ENCODE assay signal across 36 mouse cellular contexts in the genomic region with DNA sequence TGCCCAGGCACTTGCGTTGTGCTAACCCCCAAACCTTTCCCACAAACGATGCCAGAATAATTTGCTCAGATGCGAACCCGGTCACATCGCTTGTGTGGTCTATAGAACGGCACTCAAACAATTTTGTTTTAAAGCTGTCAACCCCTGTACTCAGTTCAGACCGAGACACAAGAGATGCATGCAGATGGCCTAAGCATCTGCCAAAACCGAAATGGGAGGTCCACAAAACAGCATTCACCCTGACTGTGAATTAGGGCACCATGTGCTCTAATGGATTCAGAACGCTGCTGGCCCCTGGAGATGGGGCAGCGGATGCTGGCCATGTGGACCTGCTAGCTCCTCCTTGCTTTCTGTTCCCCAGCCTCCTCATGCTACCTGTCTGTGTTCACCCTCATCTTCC. TPM values are rescaled to one million over a fixed set of nuclear protein-coding genes. Genes with fewer than 3 reads are reported as not detected.
DNase-seq lines count a peak whose midpoint lies in the region; ATAC-seq and TF ChIP-seq lines count a peak whose summit lies in the region.
"Had no signal": no experiment of that assay in that cellular context is flagged by ENCODE, and none has a peak within 500 bp of the region (broad histone marks: within the 10 kb centered on the region; RNA-seq: fewer than 3 reads in every experiment).

No protein-coding gene starts in this region.

- no peak overlapping the region for H3K4me2 ChIP-seq in forebrain, embryonic 14.5 days (ENCODE audit: low read length)
- no peak overlapping the region for H3K4me2 ChIP-seq in forebrain, embryonic 11.5 days (ENCODE audit: low read depth, low read length, severe bottlenecking)
- no peak overlapping the region for H3K4me2 ChIP-seq in neural tube, embryonic 13.5 days
- H3K4me2 ChIP-seq in lung, postnatal 0 days (replicated peaks; ENCODE audit: low read depth, low read length), result no peak overlapping the region
- H3K4me2 ChIP-seq: embryonic facial prominence, embryonic 15.5 days; heart, embryonic 11.5 days; kidney, embryonic 15.5 days; stomach, embryonic 15.5 days had no signal

- H3K4me3 ChIP-seq in forebrain, embryonic 14.5 days (ENCODE audit: low read depth, low read length), result no peak overlapping the region
- no peak overlapping the region for H3K4me3 ChIP-seq in forebrain, embryonic 11.5 days (ENCODE audit: low read depth, low read length)
- H3K4me3 ChIP-seq in neural tube, embryonic 13.5 days, result no peak overlapping the region
- no peak overlapping the region for H3K4me3 ChIP-seq in lung, postnatal 0 days (ENCODE audit: low read depth, low read length)
- H3K4me3 ChIP-seq: embryonic facial prominence, embryonic 10.5 days; embryonic facial prominence, embryonic 15.5 days; kidney, embryonic 15.5 days; layer of hippocampus, adult 2 months; left cerebral cortex, adult 2 months; megakaryocyte, embryonic 14.5 days; myocyte; stomach, embryonic 15.5 days had no signal

- no peaks in the 10 kb centered on the region for H3K27me3 ChIP-seq in forebrain, embryonic 14.5 days (replicated peaks; ENCODE audit: control insufficient read depth, insufficient read depth, low read length)
- no peaks in the 10 kb centered on the region for H3K27me3 ChIP-seq in forebrain, embryonic 11.5 days (ENCODE audit: control insufficient read depth, insufficient read depth, low read length)
- H3K27me3 ChIP-seq in neural tube, embryonic 13.5 days, result no peaks in the 10 kb centered on the region
- no peaks in the 10 kb centered on the region for H3K27me3 ChIP-seq in lung, postnatal 0 days (replicated peaks; ENCODE audit: insufficient read depth, low read length)
- H3K27me3 ChIP-seq: embryonic facial prominence, embryonic 15.5 days; kidney, embryonic 15.5 days; stomach, embryonic 15.5 days had no signal

- intact Hi-C loops in left cerebral cortex, postnatal 4 days (cut with DNase I), result no loop called here

- H3K4me1 ChIP-seq in forebrain, embryonic 14.5 days (ENCODE audit: control insufficient read depth, insufficient read depth, low read length), result no peaks in the 10 kb centered on the region
- H3K4me1 ChIP-seq in forebrain, embryonic 11.5 days (replicated peaks; ENCODE audit: control insufficient read depth, insufficient read depth, low read length), result no peaks in the 10 kb centered on the region
- H3K4me1 ChIP-seq in neural tube, embryonic 13.5 days (replicated peaks), result peaks cover 18% of the 10 kb centered on the region
- H3K4me1 ChIP-seq in lung, postnatal 0 days (ENCODE audit: insufficient read depth, low read depth, low read length), result no peaks in the 10 kb centered on the region

- H3K36me3 ChIP-seq in forebrain, embryonic 14.5 days (ENCODE audit: control insufficient read depth, insufficient read depth, low read length), result no peaks in the 10 kb centered on the region
- H3K36me3 ChIP-seq in forebrain, embryonic 11.5 days (ENCODE audit: control insufficient read depth, insufficient read depth, low read length), result no peaks in the 10 kb centered on the region
- H3K36me3 ChIP-seq in neural tube, embryonic 13.5 days, result no peaks in the 10 kb centered on the region
- H3K36me3 ChIP-seq in lung, postnatal 0 days (ENCODE audit: insufficient read depth, low read length), result no peaks in the 10 kb centered on the region
- H3K36me3 ChIP-seq: embryonic facial prominence, embryonic 10.5 days; embryonic facial prominence, embryonic 15.5 days; G1E; kidney, embryonic 15.5 days; stomach, embryonic 15.5 days had no signal

- 73% methylated on average over 10 of the region's 10 CpGs for WGBS in forebrain, embryonic 14.5 days
- WGBS in forebrain, embryonic 11.5 days, result 92% methylated on average over 10 of the region's 10 CpGs
- 65% methylated on average over 10 of the region's 10 CpGs for whole genome bisulfite sequencing in neural tube, embryonic 13.5 days
- WGBS in lung, postnatal 0 days, result 84% methylated on average over 10 of the region's 10 CpGs

- H3K27ac ChIP-seq in forebrain, embryonic 14.5 days (ENCODE audit: low read depth, low read length), result no peak overlapping the region
- H3K27ac ChIP-seq in forebrain, embryonic 11.5 days (ENCODE audit: low read depth, low read length), result no peak overlapping the region
- H3K27ac ChIP-seq in neural tube, embryonic 13.5 days (replicated peaks), result peak overlapping the region; percentile 29; the same call in 1 of the 2 replicates
- H3K27ac ChIP-seq in lung, postnatal 0 days (ENCODE audit: low read length), result no peak overlapping the region
- H3K27ac ChIP-seq: embryonic facial prominence, embryonic 10.5 days; embryonic facial prominence, embryonic 15.5 days; kidney, embryonic 15.5 days; layer of hippocampus, adult 2 months; left cerebral cortex, adult 2 months; liver, embryonic 14.5 days; stomach, embryonic 15.5 days had no signal

- peak; percentile 31 for DNase-seq in forebrain, embryonic 14.5 days (ENCODE audit: low spot score)
- no peak for DNase-seq in forebrain, embryonic 11.5 days (ENCODE audit: low spot score)
- DNase-seq in left cerebral cortex, postnatal 4 days, result peak; percentile 15
- DNase-seq in left cerebral cortex, adult 8-10 months (ENCODE audit: low spot score in 2 of 2), result no peak
- no peak for DNase-seq in neural tube, embryonic 10.5 days (ENCODE audit: extremely low spot score, low spot score)
- DNase-seq in retina, embryonic 14.5 days (ENCODE audit: low spot score), result peak; percentile 17
- DNase-seq in lung, postnatal 0 days (ENCODE audit: low spot score), result no peak
- DNase-seq: adrenal gland, adult 8-10 months; cerebellum, adult 8-10 months; gastrocnemius, postnatal 36 days; heart, adult 18-20 months; heart, postnatal 36 days; kidney, adult 11 months; kidney, postnatal 25 days; lung, postnatal 4 days; right cerebral cortex, postnatal 25 days; thymus, adult 18-20 months; thymus, postnatal 36 days had no signal

- no peak for TF ChIP-seq CTCF in lung, postnatal 0 days (IDR thresholded peaks at IDR 0.05)

- no peak overlapping the region for H3K9ac ChIP-seq in forebrain, embryonic 14.5 days (ENCODE audit: low read length)
- H3K9ac ChIP-seq in forebrain, embryonic 11.5 days (ENCODE audit: low read length), result no peak overlapping the region
- no peak overlapping the region for H3K9ac ChIP-seq in neural tube, embryonic 13.5 days
- no peak overlapping the region for H3K9ac ChIP-seq in lung, postnatal 0 days (replicated peaks; ENCODE audit: low read depth)
- H3K9ac ChIP-seq: embryonic facial prominence, embryonic 15.5 days; kidney, embryonic 15.5 days; liver, embryonic 14.5 days; stomach, embryonic 15.5 days had no signal

- H3K9me3 ChIP-seq in forebrain, embryonic 14.5 days (replicated peaks; ENCODE audit: control insufficient read depth, low read length), result 0 out of 2 replicates have a peak, but pooled peaks cover 4% of the 10 kb centered on the region
- peaks cover 3% of the 10 kb centered on the region; the same call in 1 of the 2 replicates for H3K9me3 ChIP-seq in forebrain, embryonic 11.5 days (ENCODE audit: control insufficient read depth, low read length)
- H3K9me3 ChIP-seq in neural tube, embryonic 13.5 days, result peaks cover 2% of the 10 kb centered on the region; the same call in 1 of the 2 replicates
- no peaks in the 10 kb centered on the region for H3K9me3 ChIP-seq in lung, postnatal 0 days (ENCODE audit: low read length)
- H3K9me3 ChIP-seq: embryonic facial prominence, embryonic 15.5 days; stomach, embryonic 15.5 days had no signal

- no peak for TF ChIP-seq EP300 in lung, postnatal 0 days (IDR thresholded peaks at IDR 0.05)

- ATAC-seq in forebrain, embryonic 14.5 days, result no peak
- ATAC-seq in forebrain, embryonic 11.5 days (replicated peaks; ENCODE audit: low FRiP score), result no peak
- no peak for ATAC-seq in neural tube, embryonic 13.5 days (ENCODE audit: low read depth)
- ATAC-seq in lung, postnatal 0 days, result no peak
- ATAC-seq: inflammation-experienced regulatory T-cells, adult 6 months; midbrain, embryonic 16.5 days had no signal

RNA-seq across cellular contexts. Expression of gene Katnal1, which starts 12.7 kb away (rescaled TPM):
- polyA plus RNA-seq in forebrain, embryonic 14.5 days (2014; fragmentation: Nextera tagmentation; extraction: Ambion mirVana), result 30.6 and 34.0 TPM in 2 replicates
- polyA plus RNA-seq in forebrain, embryonic 11.5 days (2014; fragmentation: Nextera tagmentation; extraction: Ambion mirVana), result 34.0 and 37.0 TPM in 2 replicates
- 10 to 100 TPM; 53.5 to 57.3 TPM for total RNA-seq in left cerebral cortex, postnatal 4 days (2021)
- total RNA-seq in left cerebral cortex, adult 8-10 months (2022), result 10 to 100 TPM; 64.2 to 80.1 (median 70.7) TPM
- polyA plus RNA-seq in neural tube, embryonic 13.5 days (2015; fragmentation: Nextera tagmentation; extraction: Ambion mirVana), result 32.0 and 39.8 TPM in 2 replicates
- polyA plus RNA-seq in lung, postnatal 0 days (2015; fragmentation: Nextera tagmentation; extraction: Ambion mirVana), result 4.3 and 5.0 TPM in 2 replicates
- polyA plus RNA-seq: G1E had no signal

RNA-seq across cellular contexts. Expression of gene Gm42791, which starts 53.1 kb away (rescaled TPM):
- polyA plus RNA-seq in forebrain, embryonic 14.5 days (2014; fragmentation: Nextera tagmentation; extraction: Ambion mirVana), result 8.4 TPM in 1 of 2 replicates, not detected in the other
- 4.6 TPM in 1 of 2 replicates, not detected in the other for polyA plus RNA-seq in forebrain, embryonic 11.5 days (2014; fragmentation: Nextera tagmentation; extraction: Ambion mirVana)
- 10 to 100 TPM in 1 of 2 experiments, 1 to 10 TPM in 1; 9.4 to 16.6 TPM for total RNA-seq in left cerebral cortex, postnatal 4 days (2021)
- 10 to 100 TPM; 30.1 to 40.2 (median 34.9) TPM for total RNA-seq in left cerebral cortex, adult 8-10 months (2022)
- polyA plus RNA-seq in neural tube, embryonic 13.5 days (2015; fragmentation: Nextera tagmentation; extraction: Ambion mirVana), result 0.74 and 4.3 TPM in 2 replicates
- polyA plus RNA-seq in lung, postnatal 0 days (2015; fragmentation: Nextera tagmentation; extraction: Ambion mirVana), result 0.78 and 1.2 TPM in 2 replicates
- total RNA-seq: G1E had no signal
- polyA plus RNA-seq: frontal cortex, adult 2 months; G1E; heart, embryonic 11.5 days; heart, embryonic 16.5 days; inflammation-experienced regulatory T-cells, adult 6 months; kidney, embryonic 15.5 days; limb, embryonic 14.5 days; liver, embryonic 14.5 days; neural tube, embryonic 14.5 days had no signal

Comparison
In these comparisons a context has a peak if more than half of its experiments do, and no peak if none do; other contexts are left out.
1. DNase-seq: peak in forebrain, embryonic 14.5 days (single experiment), left cerebral cortex, postnatal 4 days (single experiment) and retina, embryonic 14.5 days (single experiment); none in forebrain, embryonic 11.5 days (single experiment), left cerebral cortex, adult 8-10 months (0 of 2), neural tube, embryonic 10.5 days (single experiment) and lung, postnatal 0 days (single experiment).